Mouse (Mus musculus) neural tube, embryonic 15.5 days (tissue): ENCODE results near the gene Sorcs1. TPM values are rescaled to one million over a fixed set of nuclear protein-coding genes. Genes with fewer than 3 reads are reported as not detected.

Experiments
- ATAC-seq: fragments of 200-750 bp; cut with Nextera tagmentation; 2 replicates; pipeline ENCODE4 v1.8.0; 2017; ENCODE audit warnings: mild to moderate bottlenecking, moderate TSS enrichment, moderate library complexity; ENCODE audit not compliant: low FRiP score
- H3K27ac ChIP-seq: fragments of 300-500 bp; sonication (generic); replicated peaks from 2 replicates; pipeline ENCODE4 v1.5.1; 2015; ENCODE audit warnings: mild to moderate bottlenecking, inconsistent platforms
- H3K27me3 ChIP-seq: fragments of 300-500 bp; sonication (generic); replicated peaks from 2 replicates; pipeline ENCODE4 v1.6.1; 2015; ENCODE audit warnings: inconsistent platforms
- H3K36me3 ChIP-seq: fragments of 300-500 bp; sonication (generic); 2 replicates; pipeline ENCODE4 v1.6.1; 2015; ENCODE audit warnings: inconsistent platforms
- H3K4me1 ChIP-seq: fragments of 300-500 bp; sonication (generic); 2 replicates; pipeline ENCODE4 v1.6.1; 2015; ENCODE audit warnings: inconsistent platforms
- H3K4me2 ChIP-seq: fragments of 300-500 bp; sonication (generic); 2 replicates; pipeline ENCODE4 v1.6.1; 2015; ENCODE audit warnings: inconsistent platforms, mild to moderate bottlenecking, moderate library complexity
- H3K4me3 ChIP-seq: fragments of 300-500 bp; sonication (generic); replicated peaks from 2 replicates; pipeline ENCODE4 v1.5.1; 2015; ENCODE audit warnings: mild to moderate bottlenecking, inconsistent platforms
- H3K9ac ChIP-seq: fragments of 300-500 bp; sonication (generic); replicated peaks from 2 replicates; pipeline ENCODE4 v1.6.1; 2015; ENCODE audit warnings: mild to moderate bottlenecking, inconsistent platforms
- H3K9me3 ChIP-seq: fragments of 300-500 bp; sonication (generic); replicated peaks from 2 replicates; pipeline ENCODE4 v1.6.1; 2016; ENCODE audit warnings: inconsistent platforms
- WGBS: fragments of 180-500 bp; shearing (Covaris S2); methylation state at CpG from one replicate; pipeline ENCODE4 v1.1.7; 2015; ENCODE audit warnings: mixed read lengths; 5-methylcytosine and 5-hydroxymethylcytosine counted together
- polyA plus RNA-seq: library from polyadenylated mRNA; unstranded; fragments of >200 nt; fragmentation: Nextera tagmentation; extraction: Ambion mirVana; gene quantifications from 2 replicates; pipeline ENCODE4 v1.2.1, GENCODE M21; 2015

Sorcs1 gene
- 17.1 and 20.9 TPM in 2 replicates for polyA plus RNA-seq

- Histone ChIP-seq H3K9ac (peak within 1 kb of the TSS; percentile 78), H3K4me2 (peak within 1 kb of the TSS; percentile 98), H3K27me3 (0 out of 2 replicates have a peak, but pooled peaks cover 3% of the 10 kb centered on the region), H3K27ac (peak within 1 kb of the TSS; percentile 82), H3K4me3 (peak within 1 kb of the TSS; percentile 81), H3K9me3 (no peaks in the 10 kb centered on the region), H3K4me1 (peaks cover 19% of the 10 kb centered on the region), H3K36me3 (no peaks in the 10 kb centered on the region)
- under 1% methylated on average over 71 of the region's 102 CpGs for WGBS
- peak; percentile 93 for ATAC-seq
Measured at GRCm38 (mm10) chr19:50677903-50678896, at the start of gene Sorcs1. Gene Sorcs1 (minus strand): TSS chr19:50678646.

GRCm38 (mm10) chr19:50683277-50683676 lies 4.8 kb upstream of the Sorcs1 start:
- no peaks in the 10 kb centered on the region for H3K9me3 ChIP-seq
- H3K4me2 ChIP-seq, result no peak overlapping the region
- 0 out of 2 replicates have a peak, but pooled peaks cover 8% of the 10 kb centered on the region for H3K27me3 ChIP-seq
- no peaks in the 10 kb centered on the region for H3K36me3 ChIP-seq
- H3K4me1 ChIP-seq, result peaks cover 7% of the 10 kb centered on the region; the same call in 1 of the 2 replicates
- no peak overlapping the region for H3K4me3 ChIP-seq
- no peak overlapping the region for H3K27ac ChIP-seq
- WGBS, result 72% methylated on average over 2 of the region's 2 CpGs
- no peak overlapping the region for H3K9ac ChIP-seq
- ATAC-seq, result no peak

GRCm38 (mm10) chr19:50678946-50679345 lies 500 bp upstream of the Sorcs1 start:
- Histone ChIP-seq H3K36me3 (no peaks in the 10 kb centered on the region), H3K4me2 (peak overlapping the region; percentile 98), H3K9ac (peak overlapping the region; percentile 78), H3K4me3 (peak overlapping the region; percentile 81), H3K4me1 (peaks cover 19% of the 10 kb centered on the region), H3K27me3 (0 out of 2 replicates have a peak, but pooled peaks cover 3% of the 10 kb centered on the region), H3K27ac (peak overlapping the region; percentile 82), H3K9me3 (no peaks in the 10 kb centered on the region)
- WGBS, result 0% methylated on average over 2 of the region's 2 CpGs
- ATAC-seq, result peak; percentile 21; the same call in 1 of the 2 replicates

GRCm38 (mm10) chr19:50676578-50677524 lies 1.6 kb downstream of the Sorcs1 start:
- Histone ChIP-seq H3K4me1 (peaks cover 19% of the 10 kb centered on the region), H3K9ac (peak overlapping the region; percentile 78), H3K27ac (peak overlapping the region; percentile 82), H3K4me2 (peak overlapping the region; percentile 98), H3K36me3 (no peaks in the 10 kb centered on the region), H3K27me3 (no peaks in the 10 kb centered on the region), H3K9me3 (no peaks in the 10 kb centered on the region), H3K4me3 (peak overlapping the region; percentile 81)
- ATAC-seq, result no peak
- WGBS, result 34% methylated on average over 19 of the region's 19 CpGs

- no peak for ATAC-seq
- 83% methylated on average over 5 of the region's 5 CpGs for WGBS
- Histone ChIP-seq H3K27me3 (no peaks in the 10 kb centered on the region), H3K9me3 (no peaks in the 10 kb centered on the region), H3K4me2 (peak overlapping the region; percentile 98), H3K27ac (no peak overlapping the region), H3K4me3 (no peak overlapping the region), H3K36me3 (no peaks in the 10 kb centered on the region), H3K9ac (no peak overlapping the region), H3K4me1 (peaks cover 19% of the 10 kb centered on the region)
Measured at GRCm38 (mm10) chr19:50674921-50675320, 3.5 kb downstream of the Sorcs1 start.

GRCm38 (mm10) chr19:50667516-50667915 lies 10.9 kb downstream of the Sorcs1 start:
- ATAC-seq, result no peak
- H3K4me3 ChIP-seq, result no peak overlapping the region
- 49% methylated on average over 8 of the region's 8 CpGs for WGBS

GRCm38 (mm10) chr19:50664311-50664710 lies 14.1 kb downstream of the Sorcs1 start:
- Histone ChIP-seq H3K27ac (no peak overlapping the region), H3K27me3 (no peaks in the 10 kb centered on the region), H3K9ac (no peak overlapping the region), H3K4me1 (no peaks in the 10 kb centered on the region), H3K9me3 (no peaks in the 10 kb centered on the region), H3K36me3 (no peaks in the 10 kb centered on the region), H3K4me2 (no peak overlapping the region), H3K4me3 (no peak overlapping the region)
- 76% methylated on average over 1 of the region's 1 CpGs for WGBS
- ATAC-seq, result no peak

More at GRCm38 (mm10) chr19:50667516-50667915, 10.9 kb downstream of the Sorcs1 start:
- Histone ChIP-seq H3K4me2 (no peak overlapping the region), H3K4me1 (no peaks in the 10 kb centered on the region), H3K27me3 (no peaks in the 10 kb centered on the region), H3K9ac (no peak overlapping the region), H3K9me3 (no peaks in the 10 kb centered on the region), H3K27ac (no peak overlapping the region), H3K36me3 (no peaks in the 10 kb centered on the region)

- Histone ChIP-seq H3K27ac (no peak overlapping the region), H3K4me1 (no peaks in the 10 kb centered on the region), H3K9me3 (no peaks in the 10 kb centered on the region), H3K4me2 (no peak overlapping the region), H3K27me3 (no peaks in the 10 kb centered on the region), H3K36me3 (no peaks in the 10 kb centered on the region), H3K9ac (no peak overlapping the region), H3K4me3 (no peak overlapping the region)
- WGBS, result 81% methylated on average over 4 of the region's 4 CpGs
- ATAC-seq, result no peak
Measured at GRCm38 (mm10) chr19:50659144-50659543, 19.3 kb downstream of the Sorcs1 start.

GRCm38 (mm10) chr19:50652750-50653149 lies 25.7 kb downstream of the Sorcs1 start:
- no peaks in the 10 kb centered on the region for H3K4me1 ChIP-seq
- no peaks in the 10 kb centered on the region for H3K9me3 ChIP-seq
- no peaks in the 10 kb centered on the region for H3K36me3 ChIP-seq
- H3K4me2 ChIP-seq, result no peak overlapping the region
- H3K4me3 ChIP-seq, result no peak overlapping the region
- 73% methylated on average over 5 of the region's 5 CpGs for WGBS
- ATAC-seq, result no peak
- no peak overlapping the region for H3K9ac ChIP-seq
- H3K27ac ChIP-seq, result no peak overlapping the region
- H3K27me3 ChIP-seq, result no peaks in the 10 kb centered on the region

GRCm38 (mm10) chr19:50643836-50644235 lies 34.6 kb downstream of the Sorcs1 start:
- no peak overlapping the region for H3K9ac ChIP-seq
- WGBS, result 49% methylated on average over 1 of the region's 1 CpGs
- no peak overlapping the region for H3K4me2 ChIP-seq
- H3K9me3 ChIP-seq, result no peaks in the 10 kb centered on the region
- H3K36me3 ChIP-seq, result no peaks in the 10 kb centered on the region
- no peak overlapping the region for H3K4me3 ChIP-seq
- no peak for ATAC-seq
- H3K27ac ChIP-seq, result no peak overlapping the region
- peaks cover 7% of the 10 kb centered on the region for H3K4me1 ChIP-seq
- no peaks in the 10 kb centered on the region for H3K27me3 ChIP-seq

GRCm38 (mm10) chr19:50642121-50642520 lies 36.3 kb downstream of the Sorcs1 start:
- H3K9ac ChIP-seq, result no peak overlapping the region
- no peak overlapping the region for H3K4me2 ChIP-seq
- no peak overlapping the region for H3K4me3 ChIP-seq
- no peak overlapping the region for H3K27ac ChIP-seq
- no peak for ATAC-seq
- 73% methylated on average over 1 of the region's 1 CpGs for WGBS
- H3K27me3 ChIP-seq, result no peaks in the 10 kb centered on the region
- H3K9me3 ChIP-seq, result no peaks in the 10 kb centered on the region
- H3K4me1 ChIP-seq, result peaks cover 7% of the 10 kb centered on the region
- H3K36me3 ChIP-seq, result no peaks in the 10 kb centered on the region
